ENCODE assay signal across 8 mouse cellular contexts in the genomic region with DNA sequence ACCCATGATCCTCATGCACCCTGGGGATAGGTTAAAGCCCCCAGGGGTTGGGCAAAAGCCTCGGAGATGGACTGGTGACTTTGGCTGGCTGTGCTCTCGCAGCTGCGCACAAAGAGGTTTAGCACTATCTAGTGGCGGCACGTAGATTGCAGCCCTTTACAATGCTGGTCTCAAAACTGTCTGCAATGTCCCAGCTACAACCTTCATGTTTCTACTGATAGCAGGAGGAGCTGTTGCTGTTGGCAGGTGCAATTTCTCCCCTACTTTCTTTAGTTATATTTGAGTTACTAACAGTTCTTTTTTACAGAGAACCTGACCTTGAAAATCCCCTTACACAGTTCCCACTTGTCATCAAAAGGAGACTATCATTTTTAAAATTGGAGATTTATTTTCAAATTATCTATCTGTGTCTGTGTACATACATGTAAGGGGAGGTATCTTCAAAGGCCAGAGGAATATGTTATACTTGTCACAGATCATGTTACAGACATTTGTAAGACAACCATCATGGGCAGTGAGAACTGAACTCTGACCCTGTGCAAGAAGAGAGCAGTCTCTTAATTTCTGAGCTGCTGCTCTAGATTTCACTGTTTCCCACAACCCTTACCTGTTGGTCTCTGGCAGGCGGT.
DNase-seq lines count a peak whose midpoint lies in the region; ATAC-seq lines count a peak whose summit lies in the region.

No protein-coding gene starts in this region.

- 9% methylated on average over 5 of the region's 6 CpGs for WGBS in liver, embryonic 11.5 days
- WGBS in embryonic facial prominence, embryonic 14.5 days, result 25% methylated on average over 3 of the region's 6 CpGs
- WGBS in intestine, embryonic 15.5 days, result 8% methylated on average over 5 of the region's 6 CpGs

- H3K9me3 ChIP-seq in liver, embryonic 11.5 days (ENCODE audit: control insufficient read depth, low read length), result no peaks in the 10 kb centered on the region
- no peaks in the 10 kb centered on the region for H3K9me3 ChIP-seq in embryonic facial prominence, embryonic 14.5 days (ENCODE audit: control insufficient read depth, low read length)
- no peaks in the 10 kb centered on the region for H3K9me3 ChIP-seq in intestine, embryonic 15.5 days

- intact Hi-C loops in left cerebral cortex, postnatal 14 days (cut with DNase I), result no loop called here

- H3K36me3 ChIP-seq in liver, embryonic 11.5 days (ENCODE audit: control insufficient read depth, insufficient read depth, low read length), result no peaks in the 10 kb centered on the region
- H3K36me3 ChIP-seq in embryonic facial prominence, embryonic 14.5 days (ENCODE audit: control insufficient read depth, insufficient read depth, low read length), result no peaks in the 10 kb centered on the region
- no peaks in the 10 kb centered on the region for H3K36me3 ChIP-seq in intestine, embryonic 15.5 days

- no peak overlapping the region for H3K9ac ChIP-seq in liver, embryonic 11.5 days (ENCODE audit: low read depth, low read length)
- no peak overlapping the region for H3K9ac ChIP-seq in embryonic facial prominence, embryonic 14.5 days (ENCODE audit: low read depth, low read length)
- H3K9ac ChIP-seq in intestine, embryonic 15.5 days, result no peak overlapping the region

- no peak overlapping the region for H3K4me3 ChIP-seq in liver, embryonic 11.5 days (ENCODE audit: low read depth, low read length)
- H3K4me3 ChIP-seq in embryonic facial prominence, embryonic 14.5 days (ENCODE audit: low read depth, low read length), result no peak overlapping the region
- no peak overlapping the region for H3K4me3 ChIP-seq in intestine, embryonic 15.5 days (replicated peaks)

- DNase-seq in liver, embryonic 11.5 days (ENCODE audit: low spot score), result no peak
- DNase-seq in liver, result no peak
- DNase-seq in embryonic facial prominence, embryonic 14.5 days (ENCODE audit: low spot score), result peak; percentile 24
- peak; percentile 32 to 45 for DNase-seq in left cerebral cortex, postnatal 14 days (ENCODE audit: low spot score in 2 of 2)
- DNase-seq in right cerebral cortex, adult 18-20 months, result peak; percentile 12
- DNase-seq in thymus, postnatal 14 days, result no peak

- peak; percentile 54; the same call in 1 of the 2 replicates for ATAC-seq in liver, embryonic 11.5 days (replicated peaks; ENCODE audit: low FRiP score)
- peak; percentile 65 for ATAC-seq in embryonic facial prominence, embryonic 14.5 days (ENCODE audit: low read depth)
- peak; percentile 90 for ATAC-seq in intestine, embryonic 15.5 days
- ATAC-seq in activated CD4-positive, CD25-positive, alpha-beta regulatory T cell, adult 4 months, result no peak

- no peaks in the 10 kb centered on the region for H3K4me1 ChIP-seq in liver, embryonic 11.5 days (replicated peaks; ENCODE audit: control insufficient read depth, insufficient read depth, low read length)
- H3K4me1 ChIP-seq in embryonic facial prominence, embryonic 14.5 days (ENCODE audit: control insufficient read depth, insufficient read depth, low read length), result no peaks in the 10 kb centered on the region
- no peaks in the 10 kb centered on the region for H3K4me1 ChIP-seq in intestine, embryonic 15.5 days (replicated peaks)

- no peak overlapping the region for H3K4me2 ChIP-seq in liver, embryonic 11.5 days
- H3K4me2 ChIP-seq in embryonic facial prominence, embryonic 14.5 days (ENCODE audit: low read depth, low read length), result no peak overlapping the region
- H3K4me2 ChIP-seq in intestine, embryonic 15.5 days (replicated peaks), result no peak overlapping the region

- H3K27me3 ChIP-seq in liver, embryonic 11.5 days (replicated peaks; ENCODE audit: control insufficient read depth, insufficient read depth, low read length), result no peaks in the 10 kb centered on the region
- no peaks in the 10 kb centered on the region for H3K27me3 ChIP-seq in embryonic facial prominence, embryonic 14.5 days (replicated peaks; ENCODE audit: control insufficient read depth, insufficient read depth, low read length)
- H3K27me3 ChIP-seq in intestine, embryonic 15.5 days (replicated peaks), result no peaks in the 10 kb centered on the region

- H3K27ac ChIP-seq in liver, embryonic 11.5 days (ENCODE audit: low read depth, low read length), result no peak overlapping the region
- H3K27ac ChIP-seq in embryonic facial prominence, embryonic 14.5 days (replicated peaks; ENCODE audit: low read depth, low read length), result no peak overlapping the region
- no peak overlapping the region for H3K27ac ChIP-seq in intestine, embryonic 15.5 days

Comparison
In these comparisons a context has a peak if more than half of its experiments do, and no peak if none do; other contexts are left out.
1. DNase-seq: peak in embryonic facial prominence, embryonic 14.5 days (single experiment), left cerebral cortex, postnatal 14 days (2 of 2) and right cerebral cortex, adult 18-20 months (single experiment); none in liver, embryonic 11.5 days (single experiment), liver (single experiment) and thymus, postnatal 14 days (single experiment).